Mouse (Mus musculus) lung, adult 2 months (tissue): ENCODE data around the gene Ptgdr2. TPM values are rescaled to one million over a fixed set of nuclear protein-coding genes. Genes with fewer than 3 reads are reported as not detected.

Experiments used
- DNase-seq: peaks from one replicate; pipeline ENCODE4 v3.0.0; 2022
- H3K4me1 ChIP-seq: fragments of 200-500 bp; 2 replicates; pipeline ENCODE4 v1.6.1; 2011; ENCODE audit warnings: low read length; ENCODE audit not compliant: control insufficient read depth, insufficient read depth
- H3K4me3 ChIP-seq: fragments of 200-500 bp; replicated peaks from 2 replicates; pipeline ENCODE3; 2011; ENCODE audit warnings: low read depth, mild to moderate bottlenecking, control low read depth, low read length; ENCODE audit errors: extremely low read depth
- CTCF ChIP-seq: fragments of 200-500 bp; IDR thresholded peaks from 2 replicates; pipeline ENCODE4 v1.5.1; 2011; ENCODE audit warnings: mild to moderate bottlenecking, low read length, control low read depth; ENCODE audit not compliant: insufficient read depth
- POLR2A ChIP-seq: fragments of 200-500 bp; IDR thresholded peaks from 2 replicates; pipeline ENCODE4 v1.6.1; 2011; ENCODE audit warnings: low read depth, mild to moderate bottlenecking, control low read depth, low read length, borderline replicate concordance; ENCODE audit errors: extremely low read depth
- WGBS: fragments of 180-500 bp; shearing (Covaris S2); methylation state at CpG from one replicate; pipeline ENCODE4 v1.1.7; 2018; 5-methylcytosine and 5-hydroxymethylcytosine counted together
- polyA plus RNA-seq: library from polyadenylated mRNA; depleted of rRNA; stranded (reverse); fragments of >200 nt; gene quantifications from 2 replicates; pipeline ENCODE4 v1.2.3, GENCODE M21; 2012

Ptgdr2 gene
- polyA plus RNA-seq, 1 experiment = 4.8 TPM

DNA sequence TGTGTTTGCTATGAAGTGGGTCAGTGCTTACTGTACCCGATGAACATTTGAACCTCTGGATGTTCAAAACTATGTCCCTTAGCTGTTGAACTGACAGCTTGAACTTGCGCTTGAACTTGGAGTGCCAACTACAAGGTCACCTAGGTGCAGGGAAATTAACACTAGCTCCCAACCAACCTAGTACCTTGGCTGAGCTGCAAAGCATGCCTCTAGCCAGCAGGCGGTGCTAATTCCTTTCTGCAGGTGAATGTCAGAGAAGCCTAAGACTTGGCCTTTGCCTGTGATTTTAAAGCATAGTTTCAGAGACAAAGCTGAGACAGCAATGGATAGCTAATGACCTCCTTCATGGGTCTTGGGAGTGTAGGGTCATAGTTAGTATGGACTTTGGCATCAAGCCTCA is 29.1 kb upstream of the Ptgdr2 start:
- 51% methylated on average over 3 of the region's 3 CpGs for WGBS
- TF ChIP-seq POLR2A (no peak), CTCF (peak; percentile 87)
- DNase-seq = peak; percentile 47
- Histone ChIP-seq H3K4me1 (0 out of 2 replicates have a peak, but pooled peaks cover 4% of the 10 kb centered on the region), H3K4me3 (no peak overlapping the region)

DNA sequence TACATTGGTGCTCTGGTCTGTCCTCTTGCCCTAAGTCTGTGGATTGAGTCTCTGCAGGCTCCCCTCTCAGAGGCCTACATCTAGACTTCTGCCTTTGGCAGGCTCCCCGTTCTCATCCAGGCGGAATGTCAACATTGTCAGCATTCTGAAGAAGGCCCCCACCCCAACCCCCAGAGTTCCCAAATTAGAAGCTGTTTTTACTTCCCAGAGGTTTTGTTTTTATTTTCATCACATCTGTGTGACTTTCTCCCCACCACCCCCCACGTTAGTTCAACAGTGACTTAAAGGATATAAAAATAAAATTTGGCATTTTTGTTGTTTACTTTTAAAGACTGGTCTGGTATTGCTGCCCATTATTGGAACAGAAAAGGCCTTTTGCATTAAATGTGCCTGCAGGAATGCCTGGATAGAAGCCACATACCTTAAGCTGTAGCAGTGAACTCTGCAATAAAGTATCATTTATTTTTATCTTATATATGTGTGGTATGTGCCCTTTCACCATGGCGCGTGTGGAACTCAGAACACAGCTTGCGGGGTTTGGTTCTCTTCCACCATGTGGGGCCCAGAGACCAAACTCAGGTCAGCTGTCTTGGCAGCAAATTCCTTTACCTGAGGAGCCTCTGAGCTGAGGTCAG is 27.8 kb upstream of the Ptgdr2 start:
- DNase-seq = no peak
- no peak overlapping the region for H3K4me3 ChIP-seq
- H3K4me1 ChIP-seq = 0 out of 2 replicates have a peak, but pooled peaks cover 4% of the 10 kb centered on the region
- TF ChIP-seq CTCF = no peak
- no peak for TF ChIP-seq POLR2A
- WGBS = 54% methylated on average over 6 of the region's 6 CpGs

DNA sequence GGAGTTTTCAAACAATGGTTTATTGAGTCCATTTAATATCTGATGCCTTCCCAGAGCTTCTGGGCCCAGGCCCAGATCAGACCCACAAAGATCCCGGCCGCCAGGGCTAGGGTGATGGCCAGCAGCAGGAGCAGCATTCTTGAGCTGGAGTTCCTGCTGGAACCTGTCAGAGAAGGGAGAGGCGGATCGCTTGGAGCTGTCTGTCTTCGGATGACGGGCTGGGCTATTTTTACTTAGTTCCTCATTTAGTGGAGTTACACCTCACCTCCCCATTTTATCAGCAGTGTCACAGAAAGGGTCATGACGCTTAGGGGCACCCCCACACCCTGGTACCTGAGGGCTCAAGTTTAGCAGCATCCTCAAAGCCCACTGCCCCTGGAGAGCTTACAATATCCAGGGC is 22.7 kb upstream of the Ptgdr2 start:
- Histone ChIP-seq H3K4me3 (no peak overlapping the region), H3K4me1 (no peaks in the 10 kb centered on the region)
- DNase-seq = no peak
- WGBS = 31% methylated on average over 7 of the region's 7 CpGs
- TF ChIP-seq POLR2A (no peak), CTCF (no peak)

DNA sequence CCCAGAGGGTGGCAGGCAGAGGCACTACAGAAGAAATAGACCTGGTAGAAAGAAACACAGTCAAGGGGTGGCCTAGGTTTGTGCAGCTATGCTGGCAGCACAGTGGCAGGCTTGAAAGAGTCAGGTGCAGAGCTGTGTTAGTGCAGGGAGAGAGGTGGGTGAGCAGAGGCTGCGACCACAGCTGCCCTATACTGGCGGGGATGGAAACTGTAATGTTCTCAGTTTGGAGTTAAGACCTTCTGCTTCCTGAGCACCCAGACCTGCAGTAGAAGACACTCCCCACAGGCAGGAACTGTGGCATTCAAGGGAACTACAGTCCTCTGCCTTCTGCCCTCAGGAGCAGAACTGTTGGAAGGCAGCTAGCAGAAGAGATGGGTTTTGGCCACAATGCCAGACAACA is 22.1 kb upstream of the Ptgdr2 start:
- no peak overlapping the region for H3K4me3 ChIP-seq
- DNase-seq = no peak
- TF ChIP-seq POLR2A = no peak
- no peak for TF ChIP-seq CTCF
- H3K4me1 ChIP-seq = no peaks in the 10 kb centered on the region
- 54% methylated on average over 2 of the region's 2 CpGs for WGBS

DNA sequence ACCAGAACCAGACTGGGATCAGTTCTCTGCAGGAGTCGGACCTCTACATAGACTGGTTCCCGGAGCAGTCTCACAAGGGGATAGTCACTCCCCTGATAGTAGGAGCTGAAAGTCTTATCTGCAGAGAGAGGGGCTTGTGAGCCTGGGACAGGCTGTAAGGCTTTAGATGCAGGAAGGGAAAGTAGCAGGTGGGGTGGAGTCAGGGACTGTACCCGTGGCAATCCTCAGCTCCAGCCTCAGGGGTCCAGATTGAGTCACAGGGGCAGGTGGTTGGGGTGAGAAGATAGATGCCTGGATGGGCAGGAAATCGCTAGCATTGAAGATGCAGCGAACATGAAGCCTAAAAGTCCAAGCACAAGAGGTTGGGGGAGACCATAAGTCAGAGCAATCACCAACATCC is 20.5 kb upstream of the Ptgdr2 start:
- 62% methylated on average over 5 of the region's 5 CpGs for WGBS
- H3K4me1 ChIP-seq = no peaks in the 10 kb centered on the region
- DNase-seq = no peak
- no peak overlapping the region for H3K4me3 ChIP-seq
- no peak for TF ChIP-seq POLR2A
- no peak for TF ChIP-seq CTCF

DNA sequence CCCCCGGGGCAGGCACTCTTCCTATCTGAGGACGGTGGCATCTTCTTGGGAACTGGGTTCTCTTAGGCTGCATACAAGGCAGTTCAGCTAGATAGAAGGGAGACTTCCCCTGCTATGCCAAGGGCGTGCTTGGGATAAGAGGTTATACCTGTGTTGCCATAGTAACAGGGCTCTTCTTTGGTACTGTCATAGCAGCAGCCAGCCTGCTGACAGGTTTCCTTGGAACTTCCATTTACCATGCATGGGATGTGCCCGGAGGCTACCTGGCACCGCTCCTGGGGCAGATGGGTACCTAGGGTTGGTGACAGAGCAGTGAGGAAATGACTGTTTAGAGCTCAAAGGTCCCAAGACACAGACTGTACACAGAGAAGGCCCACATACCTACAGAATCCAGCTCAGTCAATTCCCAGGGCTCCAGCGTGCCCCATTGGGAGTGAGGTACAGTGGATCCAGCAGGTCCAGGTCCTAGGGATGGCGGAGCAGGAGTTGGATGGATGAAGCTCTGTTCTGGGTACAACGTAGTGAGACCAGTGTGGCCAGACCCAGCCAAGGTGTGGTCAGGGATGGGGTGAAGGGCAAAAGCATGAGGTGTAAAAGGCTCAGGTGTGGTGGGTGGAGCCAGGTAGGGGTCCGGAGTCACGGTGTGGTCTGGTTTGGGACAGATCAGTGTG is 18.5 kb upstream of the Ptgdr2 start:
- no peak for DNase-seq
- WGBS = 84% methylated on average over 10 of the region's 10 CpGs
- no peak for TF ChIP-seq CTCF
- no peak for TF ChIP-seq POLR2A
- Histone ChIP-seq H3K4me1 (no peaks in the 10 kb centered on the region), H3K4me3 (no peak overlapping the region)

DNA sequence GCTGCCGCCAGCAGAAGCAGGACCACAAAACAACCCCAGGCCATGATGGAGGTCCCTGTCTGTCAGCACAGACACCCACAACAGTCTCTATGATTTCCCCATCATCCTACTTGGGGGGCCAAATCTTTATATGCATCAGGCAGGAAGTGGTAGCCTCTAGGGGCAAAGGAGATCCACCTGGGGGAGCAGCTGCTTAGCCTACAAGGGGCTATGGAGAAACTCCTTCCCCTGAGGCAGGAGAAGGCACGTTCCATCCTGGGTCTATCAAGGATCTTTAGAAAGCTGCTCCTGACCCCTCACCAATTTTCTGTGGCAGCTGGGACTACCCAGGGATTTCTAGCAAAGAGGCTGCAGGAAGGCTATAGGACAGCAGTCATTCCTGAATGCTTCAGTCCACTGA is 16.4 kb upstream of the Ptgdr2 start, which contains the start of gene Zp1:
Zp1 (minus strand) TSS at position 101 of the 400 bp plus-strand sequence.
- 40% methylated on average over 2 of the region's 2 CpGs for WGBS

GRCm38 (mm10) chr19:10921058-10921457 is 15.9 kb upstream of the Ptgdr2 start:
- no peak for TF ChIP-seq CTCF
- no peak for TF ChIP-seq POLR2A
- Histone ChIP-seq H3K4me1 (no peaks in the 10 kb centered on the region), H3K4me3 (no peak overlapping the region)
- WGBS = 71% methylated on average over 3 of the region's 3 CpGs
- DNase-seq = no peak

More for the DNA sequence above, 16.4 kb upstream of the Ptgdr2 start, which contains the start of gene Zp1:
- TF ChIP-seq POLR2A = no peak
- TF ChIP-seq CTCF = no peak
- no peaks in the 10 kb centered on the region for H3K4me1 ChIP-seq
- DNase-seq = no peak
- H3K4me3 ChIP-seq = no peak within 1 kb of the TSS

DNA sequence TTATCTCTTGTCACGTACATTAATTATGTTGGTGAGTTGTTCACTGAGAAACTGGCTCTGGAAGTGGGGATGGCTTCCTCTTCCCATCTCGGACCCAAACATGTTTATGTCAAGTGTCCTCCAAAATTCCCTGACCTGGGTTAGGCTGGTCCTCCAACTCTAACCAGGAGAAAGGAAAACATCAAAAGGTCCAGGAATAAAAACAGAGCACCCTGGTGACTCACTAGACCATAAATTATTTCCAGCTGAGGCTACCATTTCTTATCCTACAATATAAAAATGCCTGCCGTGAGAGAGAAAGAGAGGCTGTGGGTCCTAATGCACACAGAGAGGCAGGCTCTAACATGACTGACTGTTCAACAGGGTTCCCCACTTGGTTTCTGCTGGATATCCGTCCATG is 12.7 kb upstream of the Ptgdr2 start:
- Histone ChIP-seq H3K4me1 (no peaks in the 10 kb centered on the region), H3K4me3 (no peak overlapping the region)
- TF ChIP-seq POLR2A (no peak), CTCF (no peak)
- 44% methylated on average over 4 of the region's 4 CpGs for WGBS
- no peak for DNase-seq

DNA sequence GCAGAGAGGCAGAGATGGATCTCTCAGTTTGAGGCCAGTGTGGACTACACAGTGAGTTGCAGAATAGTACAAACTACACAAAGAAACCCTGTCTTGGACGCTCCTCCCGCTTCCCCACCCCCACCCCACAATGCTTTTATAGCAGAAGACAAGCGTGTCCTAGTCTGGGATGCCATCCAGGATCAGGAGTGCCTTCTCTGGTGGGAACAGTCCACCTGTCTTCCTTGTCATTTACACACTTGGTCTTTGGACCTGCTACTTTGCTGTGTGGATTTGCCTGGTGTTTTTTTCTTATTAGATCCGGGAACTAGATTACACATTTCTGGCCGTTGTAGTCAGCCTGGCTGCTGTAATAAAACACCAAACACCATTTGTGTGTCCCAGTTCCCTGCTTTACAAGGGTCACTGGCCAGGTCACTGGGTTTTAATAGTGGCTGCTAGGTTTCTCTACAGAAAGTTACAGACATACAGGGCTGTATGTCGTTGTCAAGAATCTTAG is 10.8 kb upstream of the Ptgdr2 start:
- DNase-seq = no peak
- Histone ChIP-seq H3K4me3 (no peak overlapping the region), H3K4me1 (no peaks in the 10 kb centered on the region)
- no peak for TF ChIP-seq CTCF
- no peak for TF ChIP-seq POLR2A
- WGBS = 53% methylated on average over 6 of the region's 6 CpGs
